Mouse (Mus musculus): ENCODE measurements around the gene Heatr9. TPM values are rescaled to one million over a fixed set of nuclear protein-coding genes. Genes with fewer than 3 reads are reported as not detected.

The Heatr9 gene
- polyA plus RNA-seq (2012; rRNA removed): not detected in 2 replicates

GRCm38 (mm10) chr11:83522075-83522474 is at the start of gene Heatr9:
Heatr9 (minus strand) TSS chr11:83522175.

GRCm38 (mm10) chr11:83530360-83530759 is 8.4 kb upstream of the Heatr9 start, which contains the start of gene Ccl5:
Ccl5 (minus strand) TSS chr11:83530518.

GRCm38 (mm10) chr11:83472324-83473234 is 49.4 kb downstream of the Heatr9 start, which contains the start of gene Taf15:
Taf15 (plus strand) TSS chr11:83473086.

GRCm38 (mm10) chr11:83462711-83463244 is 59.2 kb downstream of the Heatr9 start, which contains the start of gene Mmp28:
Mmp28 (minus strand) TSS chr11:83463071.

Other genes with a start within 250 kb of the Heatr9 start
- gene Slfn14, start 235.4 kb downstream of the Heatr9 start, polyA plus RNA-seq (2012; rRNA removed): 0.58 and 0.93 TPM in 2 replicates
- gene Ap2b1, start 223.2 kb downstream of the Heatr9 start, polyA plus RNA-seq (2012; rRNA removed): 31.6 and 37.4 TPM in 2 replicates
- 8.9 and 9.3 TPM in 2 replicates for gene Pex12, start 219.6 kb downstream of the Heatr9 start, polyA plus RNA-seq (2012; rRNA removed)
- 3.0 TPM in 2 replicates for gene Rasl10b, start 113.0 kb downstream of the Heatr9 start, polyA plus RNA-seq (2012; rRNA removed)
- 3.4 and 3.5 TPM in 2 replicates for gene Gas2l2, start 92.7 kb downstream of the Heatr9 start, polyA plus RNA-seq (2012; rRNA removed)
- gene 1700020L24Rik, start 84.5 kb downstream of the Heatr9 start, polyA plus RNA-seq (2012; rRNA removed): 0.41 and 0.51 TPM in 2 replicates
- 8.9 and 11.6 TPM in 2 replicates for gene Mmp28, start 59.1 kb downstream of the Heatr9 start, polyA plus RNA-seq (2012; rRNA removed)
- 2.2 and 2.3 TPM in 2 replicates for gene Taf15, start 49.1 kb downstream of the Heatr9 start, polyA plus RNA-seq (2012; rRNA removed)
- 16.5 and 41.1 TPM in 2 replicates for gene Ccl5, start 8.3 kb upstream of the Heatr9 start, polyA plus RNA-seq (2012; rRNA removed)
- gene Ccl9, start 56.5 kb upstream of the Heatr9 start, polyA plus RNA-seq (2012; rRNA removed): 0.57 and 1.0 TPM in 2 replicates
- 4.4 and 6.0 TPM in 2 replicates for gene Ccl6, start 70.9 kb upstream of the Heatr9 start, polyA plus RNA-seq (2012; rRNA removed)
- not detected in 2 replicates for gene Rpl9-ps1, start 123.4 kb upstream of the Heatr9 start, polyA plus RNA-seq (2012; rRNA removed)
- gene Ccl3, start 127.2 kb upstream of the Heatr9 start, polyA plus RNA-seq (2012; rRNA removed): 3.2 and 3.7 TPM in 2 replicates
- 1.7 and 3.3 TPM in 2 replicates for gene Ccl4, start 140.4 kb upstream of the Heatr9 start, polyA plus RNA-seq (2012; rRNA removed)
- 1.3 and 2.2 TPM in 2 replicates for gene Wfdc17, start 181.8 kb upstream of the Heatr9 start, polyA plus RNA-seq (2012; rRNA removed)
- gene Wfdc18, start 186.8 kb upstream of the Heatr9 start, polyA plus RNA-seq (2012; rRNA removed): 33.4 and 59.0 TPM in 2 replicates
- gene Wfdc21, start 224.8 kb upstream of the Heatr9 start, polyA plus RNA-seq (2012; rRNA removed): 13.8 and 17.7 TPM in 2 replicates
- gene Heatr6, start 231.5 kb upstream of the Heatr9 start, polyA plus RNA-seq (2012; rRNA removed): 28.4 and 30.6 TPM in 2 replicates

All from ovary, adult 2 months (tissue).